Mouse (Mus musculus): ENCODE results near the gene Pitx3.

DNA sequence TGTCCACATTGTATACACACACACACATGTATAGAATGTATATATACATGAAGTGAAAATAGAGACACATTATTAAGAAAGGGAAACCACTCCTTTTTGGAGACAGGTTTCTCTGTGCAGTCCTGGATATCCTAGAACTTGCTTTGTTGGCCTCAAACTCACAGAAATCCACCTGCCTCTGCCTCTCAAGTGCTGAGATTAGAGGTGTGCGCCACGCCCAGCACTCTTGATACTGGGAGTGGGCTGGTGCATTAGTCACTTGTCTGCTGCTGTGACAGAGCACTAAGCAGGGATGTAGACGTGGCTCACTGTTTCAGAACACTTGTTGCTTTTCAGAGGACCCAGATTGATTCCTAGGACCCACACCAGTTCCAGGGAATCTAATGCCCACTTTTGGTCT is 17.8 kb upstream of the Pitx3 start:
- TF ChIP-seq CTCF (IDR thresholded peaks at IDR 0.05; ENCODE audit: low read depth) (no peak), EP300 (optimal IDR thresholded peaks at IDR 0.05) (no peak)

All from stomach, postnatal 0 days (tissue).